Mouse (Mus musculus) megakaryocyte, embryonic 14.5 days (primary cell): ENCODE measurements around the gene Gm11938. TPM values are rescaled to one million over a fixed set of nuclear protein-coding genes. Genes with fewer than 3 reads are reported as not detected.
"Not testable (repeated sequence)": the region's sequence is repeated elsewhere in the genome, so short reads cannot be mapped to it uniquely, and the experiment has no call there.

Experiments
- H3K27me3 ChIP-seq: replicated peaks from 2 replicates; pipeline ENCODE3; 2012; ENCODE audit warnings: inconsistent platforms
- H3K36me3 ChIP-seq: replicated peaks from 2 replicates; pipeline ENCODE3; 2012; ENCODE audit warnings: low read length, inconsistent platforms, mixed read lengths
- H3K4me1 ChIP-seq: 2 replicates; pipeline ENCODE4 v1.6.1; 2012; ENCODE audit warnings: inconsistent platforms
- H3K4me3 ChIP-seq: replicated peaks from 2 replicates; pipeline ENCODE3; 2012; ENCODE audit warnings: moderate library complexity, mild to moderate bottlenecking, inconsistent platforms
- H3K9me3 ChIP-seq: 2 replicates; pipeline ENCODE4 v1.6.1; 2012; ENCODE audit warnings: inconsistent platforms
- FLI1 ChIP-seq: IDR thresholded peaks from 2 replicates; pipeline ENCODE4 v1.6.1; 2012; ENCODE audit warnings: low read length, inconsistent platforms, mixed read lengths
- GATA1 ChIP-seq: IDR thresholded peaks from 3 replicates; pipeline ENCODE4 v1.6.1; 2012; ENCODE audit warnings: mixed read lengths, low read length, inconsistent platforms, borderline replicate concordance
- polyA plus RNA-seq: library from polyadenylated mRNA; stranded (reverse); fragments of >175 nt; gene quantifications from 2 replicates; pipeline ENCODE4 v1.2.3, GENCODE M21; 2012; ENCODE audit warnings: low replicate concordance; ENCODE audit not compliant: insufficient read depth

Gm11938 gene
- polyA plus RNA-seq, 1 experiment, result not detected

GRCm38 (mm10) chr11:99620335-99620734 lies 17.2 kb upstream of the Gm11938 start, which contains the start of gene Gm11562:
Gene Gm11562 (minus strand): TSS chr11:99620435.
- Histone ChIP-seq H3K27me3 (no peaks in the 10 kb centered on the region), H3K4me1 (no peaks in the 10 kb centered on the region), H3K4me3 (no peak within 1 kb of the TSS), H3K36me3 (no peaks in the 10 kb centered on the region), H3K9me3 (0 out of 2 replicates have a peak, but pooled peaks cover 3% of the 10 kb centered on the region)
- no peak for TF ChIP-seq GATA1
- no peak for TF ChIP-seq FLI1

GRCm38 (mm10) chr11:99614796-99615363 lies 11.8 kb upstream of the Gm11938 start, which contains the start of gene Krtap2-4:
Gene Krtap2-4 (minus strand): TSS chr11:99614846.
- no peaks in the 10 kb centered on the region for H3K27me3 ChIP-seq

GRCm38 (mm10) chr11:99610089-99610488 lies 7.0 kb upstream of the Gm11938 start, which contains the start of gene Gm11937:
Gene Gm11937 (minus strand): TSS chr11:99610189.
- H3K27me3 ChIP-seq, H3K4me3 ChIP-seq, H3K9me3 ChIP-seq, H3K4me1 ChIP-seq, H3K36me3 ChIP-seq: not testable (repeated sequence)

More at GRCm38 (mm10) chr11:99614796-99615363, 11.8 kb upstream of the Gm11938 start, which contains the start of gene Krtap2-4:
- H3K9me3 ChIP-seq, result no peaks in the 10 kb centered on the region
- H3K4me1 ChIP-seq, result no peaks in the 10 kb centered on the region
- H3K4me3 ChIP-seq, result no peak within 1 kb of the TSS
- H3K36me3 ChIP-seq, result no peaks in the 10 kb centered on the region
- TF ChIP-seq FLI1 (no peak), GATA1 (no peak)

- TF ChIP-seq FLI1 (no peak), GATA1 (no peak)
- no peak overlapping the region for H3K4me3 ChIP-seq
- H3K9me3 ChIP-seq, result no peaks in the 10 kb centered on the region
- no peaks in the 10 kb centered on the region for H3K4me1 ChIP-seq
- H3K27me3 ChIP-seq, result no peaks in the 10 kb centered on the region
- H3K36me3 ChIP-seq, result no peaks in the 10 kb centered on the region
Measured at GRCm38 (mm10) chr11:99609126-99609525, 6.0 kb upstream of the Gm11938 start.

GRCm38 (mm10) chr11:99597742-99598141 lies 5.4 kb downstream of the Gm11938 start, which contains the start of gene Krtap9-3:
Gene Krtap9-3 (minus strand): TSS chr11:99598105.
- H3K36me3 ChIP-seq, H3K9me3 ChIP-seq, H3K27me3 ChIP-seq, H3K4me3 ChIP-seq, H3K4me1 ChIP-seq: not testable (repeated sequence)

GRCm38 (mm10) chr11:99590981-99591380 lies 12.1 kb downstream of the Gm11938 start, which contains the start of gene Krtap1-3:
Gene Krtap1-3 (minus strand): TSS chr11:99591339.
- no peak for TF ChIP-seq GATA1
- TF ChIP-seq FLI1, result no peak
- Histone ChIP-seq H3K27me3 (no peaks in the 10 kb centered on the region), H3K4me1 (no peaks in the 10 kb centered on the region), H3K9me3 (no peaks in the 10 kb centered on the region), H3K36me3 (no peaks in the 10 kb centered on the region), H3K4me3 (no peak within 1 kb of the TSS)

GRCm38 (mm10) chr11:99585096-99585495 lies 18.0 kb downstream of the Gm11938 start:
- Histone ChIP-seq H3K4me3 (no peak overlapping the region), H3K27me3 (no peaks in the 10 kb centered on the region), H3K36me3 (no peaks in the 10 kb centered on the region), H3K9me3 (no peaks in the 10 kb centered on the region), H3K4me1 (no peaks in the 10 kb centered on the region)
- no peak for TF ChIP-seq GATA1
- TF ChIP-seq FLI1, result no peak

GRCm38 (mm10) chr11:99583245-99583704 lies 19.8 kb downstream of the Gm11938 start, which contains the start of gene Krtap1-4:
Gene Krtap1-4 (minus strand): TSS chr11:99583654.
- H3K9me3 ChIP-seq, result no peaks in the 10 kb centered on the region
- H3K4me1 ChIP-seq, result no peaks in the 10 kb centered on the region
- H3K36me3 ChIP-seq, result no peaks in the 10 kb centered on the region
- TF ChIP-seq FLI1, result no peak
- TF ChIP-seq GATA1, result no peak
- no peaks in the 10 kb centered on the region for H3K27me3 ChIP-seq
- no peak within 1 kb of the TSS for H3K4me3 ChIP-seq

GRCm38 (mm10) chr11:99581564-99581963 lies 21.5 kb downstream of the Gm11938 start:
- H3K4me1 ChIP-seq, result no peaks in the 10 kb centered on the region
- no peaks in the 10 kb centered on the region for H3K9me3 ChIP-seq
- no peaks in the 10 kb centered on the region for H3K36me3 ChIP-seq
- no peaks in the 10 kb centered on the region for H3K27me3 ChIP-seq
- H3K4me3 ChIP-seq, result no peak overlapping the region
- TF ChIP-seq FLI1, result no peak
- TF ChIP-seq GATA1, result no peak

- Histone ChIP-seq H3K4me1 (no peaks in the 10 kb centered on the region), H3K36me3 (no peaks in the 10 kb centered on the region), H3K27me3 (no peaks in the 10 kb centered on the region), H3K4me3 (no peak overlapping the region), H3K9me3 (no peaks in the 10 kb centered on the region)
- no peak for TF ChIP-seq FLI1
- no peak for TF ChIP-seq GATA1
Measured at GRCm38 (mm10) chr11:99581051-99581450, 22.1 kb downstream of the Gm11938 start.

- Histone ChIP-seq H3K27me3 (no peaks in the 10 kb centered on the region), H3K36me3 (no peaks in the 10 kb centered on the region), H3K4me1 (no peaks in the 10 kb centered on the region), H3K9me3 (no peaks in the 10 kb centered on the region), H3K4me3 (no peak within 1 kb of the TSS)
- TF ChIP-seq FLI1 (no peak), GATA1 (no peak)
Measured at GRCm38 (mm10) chr11:99580636-99581035, 22.5 kb downstream of the Gm11938 start, which contains the start of gene Krtap1-5. Gene Krtap1-5 (minus strand): TSS chr11:99581016.
